Mouse (Mus musculus): Measurements from ENCODE around the gene Ssrp1. TPM values are rescaled to one million over a fixed set of nuclear protein-coding genes. Genes with fewer than 3 reads are reported as not detected.

The Ssrp1 gene
- total RNA-seq, 2 experiments from 2014 or later: 54.8 to 113 TPM

DNA sequence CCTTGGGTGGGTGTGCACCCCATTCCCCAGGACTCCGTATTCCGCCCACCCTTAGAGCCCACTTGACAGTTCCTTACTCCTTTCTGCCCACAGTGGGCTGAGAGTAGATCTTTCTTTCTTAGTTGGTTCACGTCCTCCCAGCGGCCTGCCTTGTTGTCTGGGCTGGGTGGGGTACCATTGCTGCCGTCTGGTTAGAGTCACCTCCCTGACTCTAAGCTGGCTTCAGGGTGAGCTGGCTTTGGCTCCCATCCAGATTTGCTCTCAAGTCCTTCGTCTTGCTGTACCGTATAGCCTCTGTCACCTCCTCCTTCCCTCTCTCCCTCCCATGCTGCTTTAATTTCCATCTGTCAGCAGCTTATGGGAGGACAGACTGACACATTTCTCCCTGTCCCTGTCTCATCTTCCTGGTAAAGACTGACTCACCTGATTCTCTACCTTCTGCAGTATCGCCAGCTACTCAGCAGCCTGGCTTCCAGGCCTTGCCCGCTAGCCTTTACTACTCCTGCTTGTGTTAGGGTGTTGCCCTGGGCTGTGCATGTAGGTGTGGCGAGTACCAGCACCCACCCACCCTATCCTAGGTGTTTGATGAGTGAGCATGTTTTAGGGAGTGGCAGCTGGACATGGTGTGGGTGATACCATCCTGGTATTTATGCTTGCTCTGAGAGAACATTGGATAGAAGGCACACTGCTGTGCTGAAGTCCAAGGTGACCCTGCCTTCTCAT lies 31.0 kb downstream of the Ssrp1 start:
- ATAC-seq (replicated peaks; ENCODE audit: low FRiP score, poor library complexity, severe bottlenecking): no peak

DNA sequence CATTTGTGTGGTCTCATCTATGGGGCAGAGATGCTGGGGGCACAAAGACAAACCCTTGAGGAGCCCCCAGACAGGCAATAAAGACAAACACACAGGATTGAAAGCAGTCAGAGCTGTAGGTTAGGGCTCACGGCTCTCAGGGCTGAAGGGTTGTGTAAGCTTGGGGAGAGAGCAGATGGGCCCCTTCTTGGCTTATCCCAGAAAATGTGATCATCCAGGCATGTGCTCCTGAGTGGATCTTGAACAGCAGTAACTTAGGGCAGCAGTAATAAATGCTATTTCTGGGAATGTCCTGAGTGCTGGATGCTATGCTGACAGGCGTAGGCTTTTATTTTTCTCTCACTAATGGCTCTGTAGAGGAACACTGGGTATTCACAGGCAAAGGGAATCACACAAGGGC lies 31.6 kb downstream of the Ssrp1 start:
- no peak for ATAC-seq (replicated peaks; ENCODE audit: low FRiP score, poor library complexity, severe bottlenecking)

- no peak for ATAC-seq (replicated peaks; ENCODE audit: low FRiP score, poor library complexity, severe bottlenecking)
Observed at GRCm38 (mm10) chr2:85070086-85070485, 33.1 kb downstream of the Ssrp1 start.

GRCm38 (mm10) chr2:85071921-85072320 lies 34.9 kb downstream of the Ssrp1 start:
- no peak for ATAC-seq (replicated peaks; ENCODE audit: low FRiP score, poor library complexity, severe bottlenecking)

- no peak for ATAC-seq (replicated peaks; ENCODE audit: low FRiP score, poor library complexity, severe bottlenecking)
Observed at GRCm38 (mm10) chr2:85073751-85074150, 36.7 kb downstream of the Ssrp1 start.

DNA sequence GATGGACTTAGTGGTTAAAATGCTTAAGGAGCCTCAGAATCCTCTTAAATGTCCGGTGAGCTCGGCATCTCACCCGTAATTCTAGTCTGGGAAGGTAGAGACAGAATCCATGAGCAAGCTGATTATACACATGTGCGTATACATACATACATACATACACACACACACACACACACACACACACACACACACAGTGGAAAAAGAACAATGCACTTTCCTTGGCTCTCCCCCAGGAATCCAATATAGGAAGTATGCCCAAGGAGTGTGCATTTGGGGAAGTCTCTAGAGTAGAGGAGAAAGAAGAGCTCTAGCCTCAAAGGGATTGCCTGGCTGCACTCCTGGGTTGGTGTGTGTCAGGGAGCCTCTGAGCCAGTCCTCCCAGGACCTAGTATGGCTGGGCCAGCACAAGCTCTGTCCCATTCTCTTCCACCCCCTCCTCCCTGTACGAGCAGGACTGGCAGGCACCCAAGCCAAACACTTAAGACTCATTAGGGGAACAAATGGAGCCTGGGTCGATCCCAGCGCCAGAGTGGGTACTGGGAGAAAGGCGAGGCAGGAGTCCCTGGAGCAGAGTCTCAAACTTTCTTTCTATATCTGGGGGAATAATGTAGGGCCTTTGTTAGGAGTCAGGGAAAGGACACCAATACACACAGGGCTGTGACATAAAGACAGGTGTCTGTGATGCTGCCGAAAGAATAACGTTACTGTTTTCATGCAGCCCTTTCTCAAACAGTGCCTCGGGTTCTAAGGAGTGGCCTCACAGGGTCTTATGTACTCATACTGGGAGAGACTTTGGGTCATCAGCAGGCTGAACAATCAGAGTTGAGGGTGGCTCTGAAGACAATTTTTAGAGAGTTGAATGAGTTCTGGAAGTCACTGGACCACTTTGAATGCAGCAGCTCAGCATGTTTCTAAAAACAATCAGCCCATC lies 51.9 kb downstream of the Ssrp1 start:
- no peak for ATAC-seq (replicated peaks; ENCODE audit: low FRiP score, poor library complexity, severe bottlenecking)

DNA sequence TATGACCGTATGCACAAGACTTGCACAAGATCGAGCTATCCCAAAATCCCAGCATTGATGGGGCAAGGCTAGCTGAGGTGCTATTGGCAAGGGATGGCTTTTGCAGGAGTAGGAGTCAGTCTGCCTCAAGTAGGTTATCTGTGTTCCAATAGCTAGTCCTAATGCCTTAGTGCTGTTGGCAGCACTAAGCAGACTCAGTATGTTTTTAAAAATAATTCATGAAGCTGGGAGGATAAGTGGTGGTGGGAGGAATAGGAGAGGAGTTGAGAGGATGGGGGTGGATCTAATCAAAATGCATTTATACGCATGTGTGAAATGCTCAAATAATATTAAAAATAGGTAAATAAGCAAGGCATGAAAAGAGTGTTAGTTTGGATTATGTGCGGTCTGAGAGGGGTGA lies 54.3 kb downstream of the Ssrp1 start:
- no peak for ATAC-seq (replicated peaks; ENCODE audit: low FRiP score, poor library complexity, severe bottlenecking)

- no peak for ATAC-seq (replicated peaks; ENCODE audit: low FRiP score, poor library complexity, severe bottlenecking)
Observed at GRCm38 (mm10) chr2:85093376-85093775, 56.3 kb downstream of the Ssrp1 start.

GRCm38 (mm10) chr2:85095906-85096305 lies 58.9 kb downstream of the Ssrp1 start:
- no peak for ATAC-seq (replicated peaks; ENCODE audit: low FRiP score, poor library complexity, severe bottlenecking)

Other genes with a start within 250 kb of the Ssrp1 start
- 974 and 1,000 TPM in 2 replicates for gene Ube2l6, start 238.4 kb upstream of the Ssrp1 start, total RNA-seq (2015; ENCODE audit: low replicate concordance)
- 826 and 843 TPM in 2 replicates for gene Ube2l6, start 238.4 kb upstream of the Ssrp1 start, total RNA-seq (2017; ENCODE audit: low replicate concordance)
- not detected in 2 replicates for gene Smtnl1, start 214.6 kb upstream of the Ssrp1 start, total RNA-seq (2015; ENCODE audit: low replicate concordance)
- gene Smtnl1, start 214.6 kb upstream of the Ssrp1 start, total RNA-seq (2017; ENCODE audit: low replicate concordance): 2.0 TPM in 1 of 2 replicates, not detected in the other
- gene Timm10, start 210.2 kb upstream of the Ssrp1 start, total RNA-seq (2015; ENCODE audit: low replicate concordance): 28.6 and 43.9 TPM in 2 replicates
- 5.2 and 22.2 TPM in 2 replicates for gene Timm10, start 210.2 kb upstream of the Ssrp1 start, total RNA-seq (2017; ENCODE audit: low replicate concordance)
- gene Slc43a1, start 198.4 kb upstream of the Ssrp1 start, total RNA-seq (2015; ENCODE audit: low replicate concordance): 756 and 864 TPM in 2 replicates
- 516 and 701 TPM in 2 replicates for gene Slc43a1, start 198.4 kb upstream of the Ssrp1 start, total RNA-seq (2017; ENCODE audit: low replicate concordance)
- not detected in 2 replicates for gene Rtn4rl2, start 150.5 kb upstream of the Ssrp1 start, total RNA-seq (2015; ENCODE audit: low replicate concordance)
- not detected in 2 replicates for gene Rtn4rl2, start 150.5 kb upstream of the Ssrp1 start, total RNA-seq (2017; ENCODE audit: low replicate concordance)
- 207 and 247 TPM in 2 replicates for gene Slc43a3, start 100.7 kb upstream of the Ssrp1 start, total RNA-seq (2015; ENCODE audit: low replicate concordance)
- 227 and 246 TPM in 2 replicates for gene Slc43a3, start 100.7 kb upstream of the Ssrp1 start, total RNA-seq (2017; ENCODE audit: low replicate concordance)
- gene Prg2, start 56.8 kb upstream of the Ssrp1 start, total RNA-seq (2015; ENCODE audit: low replicate concordance): 140 and 215 TPM in 2 replicates
- 429 and 503 TPM in 2 replicates for gene Prg2, start 56.8 kb upstream of the Ssrp1 start, total RNA-seq (2017; ENCODE audit: low replicate concordance)
- gene Prg3, start 49.0 kb upstream of the Ssrp1 start, total RNA-seq (2015; ENCODE audit: low replicate concordance): 21.7 and 30.7 TPM in 2 replicates
- 20.4 and 21.9 TPM in 2 replicates for gene Prg3, start 49.0 kb upstream of the Ssrp1 start, total RNA-seq (2017; ENCODE audit: low replicate concordance)
- gene P2rx3, start 228 bp downstream of the Ssrp1 start, total RNA-seq (2015; ENCODE audit: low replicate concordance): not detected in 2 replicates
- gene P2rx3, start 228 bp downstream of the Ssrp1 start, total RNA-seq (2017; ENCODE audit: low replicate concordance): not detected in 2 replicates
- gene Tnks1bp1, start 10.8 kb downstream of the Ssrp1 start, total RNA-seq (2015; ENCODE audit: low replicate concordance): not detected in 2 replicates
- 1.2 and 1.5 TPM in 2 replicates for gene Tnks1bp1, start 10.8 kb downstream of the Ssrp1 start, total RNA-seq (2017; ENCODE audit: low replicate concordance)
- gene Aplnr, start 99.0 kb downstream of the Ssrp1 start, total RNA-seq (2015; ENCODE audit: low replicate concordance): 0.63 TPM in 1 of 2 replicates, not detected in the other
- gene Aplnr, start 99.0 kb downstream of the Ssrp1 start, total RNA-seq (2017; ENCODE audit: low replicate concordance): 0.34 and 0.70 TPM in 2 replicates
- gene Lrrc55, start 160.0 kb downstream of the Ssrp1 start, total RNA-seq (2015; ENCODE audit: low replicate concordance): not detected in 2 replicates
- gene Lrrc55, start 160.0 kb downstream of the Ssrp1 start, total RNA-seq (2017; ENCODE audit: low replicate concordance): 0.28 TPM in 1 of 2 replicates, not detected in the other